Mouse (Mus musculus) duodenum, adult 2 months (tissue): ENCODE results near the gene Hif1an. TPM values are rescaled to one million over a fixed set of nuclear protein-coding genes. Genes with fewer than 3 reads are reported as not detected.

Source experiments
- polyA plus RNA-seq: library from polyadenylated mRNA; depleted of rRNA; stranded (reverse); fragments of >200 nt; gene quantifications from 2 replicates; pipeline ENCODE4 v1.2.3, GENCODE M21; 2012; ENCODE audit warnings: low replicate concordance; rRNA removed

Hif1an gene
- 7.2 and 9.6 TPM in 2 replicates for polyA plus RNA-seq

DNA sequence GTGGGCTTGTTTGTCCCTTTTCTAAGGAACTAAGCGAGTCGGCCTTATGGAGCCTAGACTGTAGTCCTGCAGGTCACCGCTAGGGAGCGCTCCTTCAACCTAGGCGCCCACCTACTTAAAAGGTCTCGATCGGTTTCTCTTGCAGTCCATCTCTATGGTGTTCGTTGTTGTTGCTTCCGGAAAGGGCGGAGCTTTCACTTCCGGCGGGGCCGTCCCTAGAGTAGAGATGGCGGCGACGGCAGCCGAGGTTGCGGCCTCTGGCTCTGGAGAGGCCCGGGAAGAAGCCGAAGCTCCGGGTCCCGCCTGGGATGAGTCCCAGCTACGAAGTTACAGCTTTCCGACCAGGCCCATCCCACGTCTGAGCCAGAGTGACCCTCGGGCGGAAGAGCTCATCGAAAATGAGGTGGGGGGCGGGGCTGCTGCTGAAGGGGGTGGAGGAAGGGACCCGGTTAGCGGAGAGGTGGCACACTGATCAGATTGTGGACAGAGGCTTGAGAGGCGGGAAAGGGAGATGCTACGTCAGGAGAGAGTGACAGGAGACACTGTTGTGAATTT lies at the start of gene Hif1an:
Gene Hif1an, plus strand, starts transcription at position 199 of the 555 bp plus-strand sequence.

GRCm38 (mm10) chr19:44545321-44546041 lies 17.2 kb upstream of the Hif1an start, which contains the start of gene Sec31b:
TSS of gene Sec31b (minus strand) at chr19:44545864.

DNA sequence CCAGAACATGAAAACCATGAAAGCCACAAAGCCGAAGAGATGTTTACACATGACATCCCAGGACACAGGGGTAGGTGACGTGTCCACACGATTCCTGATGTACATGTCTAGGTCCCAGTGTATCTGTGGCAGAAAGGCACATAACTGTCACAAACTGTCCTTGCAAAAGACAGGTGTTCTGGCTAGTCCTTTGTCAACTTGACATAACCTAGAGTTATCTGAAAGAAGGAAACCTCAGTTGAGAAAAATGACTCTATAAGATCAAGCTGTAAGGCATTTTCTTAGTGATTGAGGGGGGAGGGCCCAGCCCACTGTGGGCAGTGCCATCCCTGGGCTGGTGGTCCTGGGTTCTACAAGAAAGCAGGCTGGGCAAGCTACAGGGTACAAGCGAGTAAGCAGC lies 9.9 kb upstream of the Hif1an start, which contains the start of gene Gm20538:
Gene Gm20538, minus strand, starts transcription at position 101 of the 400 bp plus-strand sequence.

DNA sequence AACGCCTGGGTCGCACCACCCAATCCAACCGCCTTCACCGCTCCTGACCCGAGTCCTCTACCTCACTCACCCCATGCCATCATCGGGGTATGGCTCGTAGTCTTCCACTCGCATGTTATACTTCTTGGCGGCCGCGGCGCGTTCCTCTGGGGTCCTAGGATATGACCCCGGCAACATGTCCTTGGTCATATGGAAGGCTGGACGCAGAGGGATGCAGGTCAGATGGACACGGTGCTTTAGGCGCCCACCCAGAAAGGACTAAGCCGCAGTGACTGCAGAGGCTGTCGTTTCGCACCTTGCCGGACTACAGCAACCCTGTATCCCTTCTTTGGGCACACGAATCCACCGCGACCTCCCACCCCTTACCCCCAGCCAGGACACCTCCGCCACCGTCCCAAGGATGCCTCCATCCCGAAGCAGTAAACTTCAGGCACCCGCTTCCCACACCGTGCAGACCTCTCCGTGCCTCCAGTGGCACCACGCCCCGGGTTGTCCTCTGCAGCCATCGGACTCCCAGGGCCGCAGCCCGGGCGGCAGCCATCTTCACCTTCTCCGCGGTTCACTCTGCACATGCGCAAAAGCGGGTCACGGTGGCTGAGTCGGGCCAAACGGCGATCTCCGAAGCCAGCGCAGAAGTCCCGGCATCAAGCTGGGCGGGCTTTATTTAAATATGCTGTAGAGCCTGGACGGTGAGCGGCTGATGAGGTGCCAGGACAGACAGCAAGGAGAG lies 7.6 kb upstream of the Hif1an start, which contains the start of gene Ndufb8:
Gene Ndufb8, minus strand, starts transcription at position 580 of the 730 bp plus-strand sequence.

Other genes with a start within 250 kb of the Hif1an start
- 0.04 and 0.09 TPM in 2 replicates for gene Scd4, start 229.8 kb upstream of the Hif1an start, polyA plus RNA-seq
- 43.2 and 112 TPM in 2 replicates for gene Scd1, start 155.0 kb upstream of the Hif1an start, polyA plus RNA-seq
- gene Wnt8b, start 69.4 kb upstream of the Hif1an start, polyA plus RNA-seq, result not detected in 2 replicates
- gene Sec31b, start 17.0 kb upstream of the Hif1an start, polyA plus RNA-seq, result 0.69 and 2.8 TPM in 2 replicates
- not detected in 2 replicates for gene Gm20538, start 10.0 kb upstream of the Hif1an start, polyA plus RNA-seq
- 634 and 747 TPM in 2 replicates for gene Ndufb8, start 7.4 kb upstream of the Hif1an start, polyA plus RNA-seq
- gene Pax2, start 193.2 kb downstream of the Hif1an start, polyA plus RNA-seq, result not detected in 2 replicates